Mouse (Mus musculus) CH12.LX (cell line): ENCODE data around the gene Gm49387. TPM values are rescaled to one million over a fixed set of nuclear protein-coding genes. Genes with fewer than 3 reads are reported as not detected.

Experiments
- DNase-seq: peaks from one replicate; pipeline ENCODE4 v3.0.0-alpha.2; 2013; ENCODE audit errors: extremely low read depth
- H3K27ac ChIP-seq: 2 replicates; pipeline ENCODE4 v1.5.1; 2012; ENCODE audit warnings: low read depth, mild to moderate bottlenecking, control low read depth, moderate library complexity; ENCODE audit not compliant: insufficient read depth
- H3K27me3 ChIP-seq: replicated peaks from 2 replicates; pipeline ENCODE3; 2012; ENCODE audit warnings: inconsistent platforms
- H3K36me3 ChIP-seq, 2 experiments: replicated peaks in 1 of 2; 2 replicates each; pipeline versions ENCODE3 to v1.6.1; 2012; ENCODE audit warnings: inconsistent platforms in 1 of 2, low read length in 1 of 2, mild to moderate bottlenecking in 1 of 2, mixed read lengths in 1 of 2, moderate library complexity in 1 of 2; ENCODE audit not compliant: control insufficient read depth in 1 of 2, insufficient read depth in 1 of 2
- H3K4me1 ChIP-seq, 2 experiments: 2 replicates each; pipeline ENCODE4 v1.6.1; 2012; ENCODE audit warnings: inconsistent platforms in 1 of 2, moderate library complexity in 1 of 2; ENCODE audit not compliant: insufficient read depth in 2 of 2, control insufficient read depth in 1 of 2
- H3K4me2 ChIP-seq: 2 replicates; pipeline ENCODE4 v1.6.1; 2012; ENCODE audit warnings: low read depth, mild to moderate bottlenecking, control low read depth; ENCODE audit not compliant: poor library complexity, insufficient read depth, severe bottlenecking
- H3K4me3 ChIP-seq, 3 experiments: fragments of 150-350 bp in 1 of 3; sonication (generic) in 1 of 3; replicated peaks in 1 of 3; 2 replicates each; pipeline versions ENCODE3 to v1.5.1; 2011 to 2012; ENCODE audit warnings: low read depth in 2 of 3, low read length in 2 of 3, mild to moderate bottlenecking in 2 of 3, moderate library complexity in 2 of 3, control low read depth in 1 of 3, improper control_type of control experiment in 1 of 3, inconsistent platforms in 1 of 3, mixed read lengths in 1 of 3; ENCODE audit not compliant: poor library complexity in 1 of 3
- H3K79me2 ChIP-seq: replicated peaks from 2 replicates; pipeline ENCODE4 v1.6.1; 2012; ENCODE audit warnings: mild to moderate bottlenecking, moderate library complexity; ENCODE audit not compliant: control insufficient read depth, poor library complexity, insufficient read depth, severe bottlenecking; ENCODE audit errors: extremely low read depth
- H3K9ac ChIP-seq: 2 replicates; pipeline ENCODE4 v1.6.1; 2012; ENCODE audit warnings: low read depth, mild to moderate bottlenecking, control low read depth, moderate library complexity; ENCODE audit not compliant: insufficient read depth
- H3K9me3 ChIP-seq: replicated peaks from 2 replicates; pipeline ENCODE3; 2012; ENCODE audit warnings: low read length, inconsistent platforms, mixed read lengths
- BHLHE40 ChIP-seq: IDR thresholded peaks from 2 replicates; pipeline ENCODE4 v1.6.1; 2011; ENCODE audit warnings: mild to moderate bottlenecking, low read depth, low read length, improper control_type of control experiment
- CHD2 ChIP-seq: IDR thresholded peaks from 2 replicates; pipeline ENCODE4 v1.6.1; 2011; ENCODE audit warnings: low read length, improper control_type of control experiment
- E2F4 ChIP-seq: IDR thresholded peaks from 2 replicates; pipeline ENCODE4 v1.6.1; 2011; ENCODE audit warnings: low read depth, low read length, improper control_type of control experiment; ENCODE audit not compliant: insufficient replicate concordance
- ELF1 ChIP-seq: IDR thresholded peaks from 2 replicates; pipeline ENCODE4 v1.6.1; 2014; ENCODE audit warnings: low read depth, mild to moderate bottlenecking, inconsistent platforms, low read length, improper control_type of control experiment
- EP300 ChIP-seq: IDR thresholded peaks from 2 replicates; pipeline ENCODE4 v1.6.1; 2011; ENCODE audit warnings: low read length, improper control_type of control experiment
- ETS1 ChIP-seq: conservative IDR thresholded peaks from 2 replicates; pipeline ENCODE4 v1.6.1; 2012; ENCODE audit warnings: low read depth, mild to moderate bottlenecking, inconsistent platforms, low read length, improper control_type of control experiment, moderate library complexity
- GABPA ChIP-seq: IDR thresholded peaks from 2 replicates; pipeline ENCODE4 v1.6.1; 2012; ENCODE audit warnings: low read depth, low read length, improper control_type of control experiment, inconsistent platforms; ENCODE audit not compliant: insufficient replicate concordance
- HCFC1 ChIP-seq: IDR thresholded peaks from 2 replicates; pipeline ENCODE4 v1.6.1; 2012; ENCODE audit warnings: low read depth, mild to moderate bottlenecking, inconsistent platforms, low read length, improper control_type of control experiment
- IRF4 ChIP-seq: IDR thresholded peaks from 2 replicates; pipeline ENCODE4 v1.6.1; 2014; ENCODE audit warnings: low read depth, mild to moderate bottlenecking, inconsistent platforms, low read length, improper control_type of control experiment
- JUN ChIP-seq: IDR thresholded peaks from 2 replicates; pipeline ENCODE4 v1.6.1; 2011; ENCODE audit warnings: low read depth, mild to moderate bottlenecking, low read length, improper control_type of control experiment, moderate library complexity; ENCODE audit not compliant: insufficient read depth
- MAX ChIP-seq: IDR thresholded peaks from 2 replicates; pipeline ENCODE4 v1.6.1; 2011; ENCODE audit warnings: low read length, improper control_type of control experiment
- MEF2A ChIP-seq: IDR thresholded peaks from 2 replicates; pipeline ENCODE4 v1.6.1; 2014; ENCODE audit warnings: low read depth, mild to moderate bottlenecking, inconsistent platforms, low read length, improper control_type of control experiment, borderline replicate concordance
- MXI1 ChIP-seq: IDR thresholded peaks from 2 replicates; pipeline ENCODE4 v1.6.1; 2011; ENCODE audit warnings: mild to moderate bottlenecking, low read depth, low read length, improper control_type of control experiment
- NELFE ChIP-seq: IDR thresholded peaks from 2 replicates; pipeline ENCODE4 v1.6.1; 2011; ENCODE audit warnings: low read depth, low read length, improper control_type of control experiment
- NRF1 ChIP-seq: IDR thresholded peaks from 2 replicates; pipeline ENCODE4 v1.6.1; 2014; ENCODE audit warnings: low read depth, mild to moderate bottlenecking, inconsistent platforms, low read length, improper control_type of control experiment, moderate library complexity
- POLR2A ChIP-seq: IDR thresholded peaks from 2 replicates; pipeline ENCODE4 v1.6.1; 2011; ENCODE audit warnings: low read depth, mild to moderate bottlenecking, improper control_type of control experiment, low read length
- POLR2AphosphoS2 ChIP-seq: IDR thresholded peaks from 2 replicates; pipeline ENCODE4 v1.6.1; 2011; ENCODE audit warnings: low read depth, low read length, improper control_type of control experiment
- SIN3A ChIP-seq: IDR thresholded peaks from 2 replicates; pipeline ENCODE4 v1.6.1; 2012; ENCODE audit warnings: low read length, improper control_type of control experiment, inconsistent platforms
- SMC3 ChIP-seq: IDR thresholded peaks from 2 replicates; pipeline ENCODE4 v1.6.1; 2011; ENCODE audit warnings: low read depth, low read length, improper control_type of control experiment
- TBP ChIP-seq: conservative IDR thresholded peaks from 2 replicates; pipeline ENCODE4 v1.6.1; 2011; ENCODE audit warnings: low read depth, low read length, improper control_type of control experiment
- TCF12 ChIP-seq: IDR thresholded peaks from 2 replicates; pipeline ENCODE4 v1.6.1; 2014; ENCODE audit warnings: low read depth, mild to moderate bottlenecking, inconsistent platforms, low read length, improper control_type of control experiment
- UBTF ChIP-seq: IDR thresholded peaks from 2 replicates; pipeline ENCODE4 v1.6.1; 2012; ENCODE audit warnings: low read depth, mild to moderate bottlenecking, inconsistent platforms, low read length, improper control_type of control experiment, moderate library complexity
- USF2 ChIP-seq: conservative IDR thresholded peaks from 2 replicates; pipeline ENCODE4 v1.6.1; 2011; ENCODE audit warnings: low read depth, low read length, improper control_type of control experiment
- ZC3H11A ChIP-seq: IDR thresholded peaks from 2 replicates; pipeline ENCODE4 v1.6.1; 2012; ENCODE audit warnings: low read depth, mild to moderate bottlenecking, inconsistent platforms, low read length, improper control_type of control experiment
- ZKSCAN1 ChIP-seq: IDR thresholded peaks from 2 replicates; pipeline ENCODE4 v1.6.1; 2012; ENCODE audit warnings: low read depth, inconsistent platforms, low read length, improper control_type of control experiment, borderline replicate concordance
- ZMIZ1 ChIP-seq: IDR thresholded peaks from 2 replicates; pipeline ENCODE4 v1.6.1; 2012; ENCODE audit warnings: low read depth, mild to moderate bottlenecking, inconsistent platforms, low read length, improper control_type of control experiment
- ZNF384 ChIP-seq: IDR thresholded peaks from 2 replicates; pipeline ENCODE4 v1.6.1; 2012; ENCODE audit warnings: low read depth, low read length, improper control_type of control experiment, inconsistent platforms
- dilution Hi-C: fragments of 300-500 bp; cut with MboI; formaldehyde crosslinking; loops from 2 replicates; pipeline ENCODE4 v1.14.3; 2020; ENCODE audit warnings: low sequenced_read_pairs; ENCODE audit not compliant: extremely low pct_unique_long_range_greater_than_20kb, extremely low pct_ligation_motif_present
- in situ Hi-C: fragments of 300-500 bp; cut with MboI; formaldehyde crosslinking; loops from 3 replicates; pipeline ENCODE4 v1.14.3; 2019; ENCODE audit warnings: low sequenced_read_pairs, low pct_ligation_motif_present, low pct_unique_long_range_greater_than_20kb, mixed read lengths
- polyA plus RNA-seq: library from polyadenylated mRNA; unstranded; fragments of >175 nt; gene quantifications from 2 replicates; pipeline ENCODE4 v1.2.1, GENCODE M21; 2012; ENCODE audit warnings: low read depth; ENCODE audit not compliant: insufficient read length
- total RNA-seq, 2 experiments: library from RNA; depleted of rRNA; stranded (reverse); fragments of 300-350 nt in 1 of 2; fragments of >200 nt in 1 of 2; gene quantifications; 2 replicates each; pipeline ENCODE4 v1.2.3; 2012 to 2014

Gm49387 gene
- total and polyA plus RNA-seq, 3 experiments = 0.71 TPM; not detected in 2

- H3K27ac ChIP-seq = peak overlapping the region; percentile 49; the same call in 1 of the 2 replicates
- peaks cover 8% of the 10 kb centered on the region for H3K9me3 ChIP-seq
- TF ChIP-seq TBP (no peak), ETS1 (no peak), EP300 (peak; percentile 26; the same call in 1 of the 2 replicates), TCF12 (peak; percentile 28; the same call in 1 of the 2 replicates)
- TF ChIP-seq, all 38 proteins: peak for 2
- H3K4me1 ChIP-seq = peaks cover 34 to 87% of the 10 kb centered on the region in 2 experiments
- H3K9ac ChIP-seq = 0 out of 2 replicates have a peak overlapping the region, but pooled peaks have one; percentile 59
- peak overlapping the region in 2 of 3 experiments; percentile 5 to 37 for H3K4me3 ChIP-seq
- in situ Hi-C loops (no loop called here), dilution Hi-C loops (no loop called here)
- H3K27me3 ChIP-seq = no peaks in the 10 kb centered on the region
- peak overlapping the region; percentile 46; the same call in 1 of the 2 replicates for H3K4me2 ChIP-seq
- H3K79me2 ChIP-seq = no peaks in the 10 kb centered on the region; the same call in 1 of the 2 replicates
- H3K36me3 ChIP-seq = peaks cover 10 to 27% of the 10 kb centered on the region in 2 experiments
- DNase-seq = peak; percentile 63
Observed at GRCm38 (mm10) chr14:31662555-31663211, 22.0 kb upstream of the Gm49387 start.

- DNase-seq = peak; percentile 71
- Histone ChIP-seq H3K4me1 (peaks cover 39 to 92% of the 10 kb centered on the region in 2 experiments), H3K79me2 (no peaks in the 10 kb centered on the region; the same call in 1 of the 2 replicates), H3K4me3 (peak overlapping the region; percentile 26 to 37 (median 32)), H3K9me3 (peaks cover 4% of the 10 kb centered on the region), H3K27ac (peak overlapping the region; percentile 80), H3K36me3 (peaks cover 3 to 19% of the 10 kb centered on the region in 2 experiments), H3K9ac (peak overlapping the region; percentile 59), H3K4me2 (peak overlapping the region; percentile 46), H3K27me3 (no peaks in the 10 kb centered on the region)
- in situ Hi-C loops (no loop called here), dilution Hi-C loops (no loop called here)
- TF ChIP-seq GABPA (no peak), POLR2AphosphoS2 (no peak), BHLHE40 (no peak), HCFC1 (no peak), SIN3A (0 out of 2 replicates have a peak, but pooled peaks have one; percentile 20), JUN (no peak), ZNF384 (no peak), MAX (peak; percentile 28; the same call in 1 of the 2 replicates), IRF4 (no peak; the same call in 1 of the 2 replicates), NELFE (peak; percentile 64), UBTF (no peak), POLR2A (peak; percentile 51), TCF12 (peak; percentile 54; the same call in 1 of the 2 replicates), ETS1 (no peak), MXI1 (0 out of 2 replicates have a peak, but pooled peaks have one; percentile 62), NRF1 (peak; percentile 85), EP300 (no peak), ZMIZ1 (0 out of 2 replicates have a peak, but pooled peaks have one; percentile 23), ZC3H11A (no peak), ELF1 (no peak), ZKSCAN1 (no peak), USF2 (no peak), TBP (0 out of 2 replicates have a peak, but pooled peaks have one; percentile 47), CHD2 (no peak), SMC3 (no peak), E2F4 (no peak), MEF2A (0 out of 2 replicates have a peak, but pooled peaks have one; percentile 9)
Observed at GRCm38 (mm10) chr14:31661671-31662554, 21.2 kb upstream of the Gm49387 start.
